Mouse (Mus musculus): ENCODE measurements around the gene Naa25. TPM values are rescaled to one million over a fixed set of nuclear protein-coding genes. Genes with fewer than 3 reads are reported as not detected.
"Not testable (repeated sequence)": the region's sequence is repeated elsewhere in the genome, so short reads cannot be mapped to it uniquely, and the experiment has no call there.

Gene Naa25
- 38.3 and 40.6 TPM in 2 replicates for polyA plus RNA-seq (2015; fragmentation: Nextera tagmentation; extraction: Ambion mirVana)

GRCm38 (mm10) chr5:121397187-121398145 is at the start of gene Naa25:
Gene Naa25, plus strand, starts transcription at chr5:121397936.
- WGBS = 9% methylated on average over 53 of the region's 53 CpGs

GRCm38 (mm10) chr5:121359229-121359628 is 38.5 kb upstream of the Naa25 start:
- no peaks in the 10 kb centered on the region for H3K9me3 ChIP-seq
- H3K9ac ChIP-seq = no peak overlapping the region
- ATAC-seq (ENCODE audit: low FRiP score, low read depth) = no peak
- no peak overlapping the region for H3K4me3 ChIP-seq
- WGBS = 72% methylated on average over 9 of the region's 9 CpGs
- no peaks in the 10 kb centered on the region for H3K4me1 ChIP-seq
- no peak overlapping the region for H3K27ac ChIP-seq
- H3K36me3 ChIP-seq = peaks cover 97% of the 10 kb centered on the region
- H3K27me3 ChIP-seq = no peaks in the 10 kb centered on the region
- H3K4me2 ChIP-seq (replicated peaks) = no peak overlapping the region

More at GRCm38 (mm10) chr5:121397187-121398145, at the start of gene Naa25:
- Histone ChIP-seq H3K27ac (peak within 1 kb of the TSS; percentile 91), H3K27me3 (no peaks in the 10 kb centered on the region), H3K9ac (peak within 1 kb of the TSS; percentile 89), H3K4me1 (peaks cover 17% of the 10 kb centered on the region), H3K4me3 (peak within 1 kb of the TSS; percentile 97), H3K9me3 (no peaks in the 10 kb centered on the region), H3K4me2 (replicated peaks) (peak within 1 kb of the TSS; percentile 89), H3K36me3 (peaks cover 10% of the 10 kb centered on the region)
- ATAC-seq (ENCODE audit: low FRiP score, low read depth) = peak; percentile 94

- WGBS = 84% methylated on average over 5 of the region's 5 CpGs
- Histone ChIP-seq H3K9ac (no peak overlapping the region), H3K27me3 (no peaks in the 10 kb centered on the region), H3K4me1 (no peaks in the 10 kb centered on the region), H3K27ac (no peak overlapping the region), H3K36me3 (peaks cover 99% of the 10 kb centered on the region), H3K9me3 (no peaks in the 10 kb centered on the region), H3K4me3 (no peak overlapping the region), H3K4me2 (replicated peaks) (no peak overlapping the region)
- ATAC-seq (ENCODE audit: low FRiP score, low read depth) = no peak
Observed at GRCm38 (mm10) chr5:121361696-121362095, 36.0 kb upstream of the Naa25 start.

- Histone ChIP-seq H3K4me2 (replicated peaks) (no peak overlapping the region), H3K9ac (no peak overlapping the region), H3K27ac (no peak overlapping the region), H3K4me1 (no peaks in the 10 kb centered on the region), H3K4me3 (no peak overlapping the region), H3K9me3 (no peaks in the 10 kb centered on the region), H3K36me3 (peaks cover 99% of the 10 kb centered on the region), H3K27me3 (no peaks in the 10 kb centered on the region)
- WGBS = 88% methylated on average over 7 of the region's 7 CpGs
- no peak for ATAC-seq (ENCODE audit: low FRiP score, low read depth)
Observed at GRCm38 (mm10) chr5:121363441-121363840, 34.3 kb upstream of the Naa25 start.

GRCm38 (mm10) chr5:121366449-121367225 is 31.1 kb upstream of the Naa25 start:
- Histone ChIP-seq H3K4me3 (no peak overlapping the region), H3K27ac (no peak overlapping the region), H3K4me1 (no peaks in the 10 kb centered on the region), H3K27me3 (no peaks in the 10 kb centered on the region), H3K9me3 (no peaks in the 10 kb centered on the region), H3K9ac (no peak overlapping the region), H3K36me3 (peaks cover 94% of the 10 kb centered on the region), H3K4me2 (replicated peaks) (no peak overlapping the region)
- 83% methylated on average over 16 of the region's 16 CpGs for WGBS
- ATAC-seq (ENCODE audit: low FRiP score, low read depth) = no peak

- WGBS = 83% methylated on average over 4 of the region's 4 CpGs
- Histone ChIP-seq H3K36me3 (peaks cover 94% of the 10 kb centered on the region), H3K4me2 (replicated peaks) (no peak overlapping the region), H3K27me3 (no peaks in the 10 kb centered on the region), H3K4me1 (no peaks in the 10 kb centered on the region), H3K9me3 (no peaks in the 10 kb centered on the region), H3K9ac (no peak overlapping the region), H3K4me3 (no peak overlapping the region), H3K27ac (no peak overlapping the region)
- ATAC-seq (ENCODE audit: low FRiP score, low read depth) = no peak
Observed at GRCm38 (mm10) chr5:121367255-121367654, 30.5 kb upstream of the Naa25 start.

- H3K9me3 ChIP-seq = no peaks in the 10 kb centered on the region
- H3K4me3 ChIP-seq = no peak overlapping the region
- H3K4me2 ChIP-seq (replicated peaks) = no peak overlapping the region
- peaks cover 91% of the 10 kb centered on the region for H3K36me3 ChIP-seq
- no peaks in the 10 kb centered on the region for H3K4me1 ChIP-seq
- H3K9ac ChIP-seq = no peak overlapping the region
- H3K27me3 ChIP-seq = no peaks in the 10 kb centered on the region
- 87% methylated on average over 6 of the region's 6 CpGs for WGBS
- ATAC-seq (ENCODE audit: low FRiP score, low read depth) = no peak
- no peak overlapping the region for H3K27ac ChIP-seq
Observed at GRCm38 (mm10) chr5:121371712-121372111, 26.0 kb upstream of the Naa25 start.

- WGBS = 82% methylated on average over 3 of the region's 3 CpGs
- no peak overlapping the region for H3K9ac ChIP-seq
Observed at GRCm38 (mm10) chr5:121374790-121375189, 22.9 kb upstream of the Naa25 start.

GRCm38 (mm10) chr5:121376972-121377371 is 20.8 kb upstream of the Naa25 start:
- 74% methylated on average over 5 of the region's 5 CpGs for WGBS
- H3K27ac ChIP-seq = not testable (repeated sequence)

More at GRCm38 (mm10) chr5:121374790-121375189, 22.9 kb upstream of the Naa25 start:
- H3K27ac ChIP-seq = no peak overlapping the region
- H3K36me3 ChIP-seq = peaks cover 91% of the 10 kb centered on the region
- no peak overlapping the region for H3K4me2 ChIP-seq (replicated peaks)
- no peak overlapping the region for H3K4me3 ChIP-seq
- no peak for ATAC-seq (ENCODE audit: low FRiP score, low read depth)
- H3K27me3 ChIP-seq = no peaks in the 10 kb centered on the region
- no peaks in the 10 kb centered on the region for H3K4me1 ChIP-seq
- H3K9me3 ChIP-seq = no peaks in the 10 kb centered on the region

GRCm38 (mm10) chr5:121378678-121379256 is 19.0 kb upstream of the Naa25 start:
- Histone ChIP-seq H3K4me1 (peaks cover 10% of the 10 kb centered on the region; the same call in 1 of the 2 replicates), H3K9ac (no peak overlapping the region), H3K36me3 (peaks cover 89% of the 10 kb centered on the region), H3K9me3 (peaks cover 7% of the 10 kb centered on the region), H3K4me3 (no peak overlapping the region), H3K27ac (no peak overlapping the region), H3K27me3 (no peaks in the 10 kb centered on the region), H3K4me2 (replicated peaks) (no peak overlapping the region)
- no peak for ATAC-seq (ENCODE audit: low FRiP score, low read depth)
- 90% methylated on average over 13 of the region's 13 CpGs for whole genome bisulfite sequencing

More at GRCm38 (mm10) chr5:121376972-121377371, 20.8 kb upstream of the Naa25 start:
- H3K4me1 ChIP-seq; H3K27me3 ChIP-seq; H3K9me3 ChIP-seq; H3K9ac ChIP-seq; ATAC-seq (ENCODE audit: low FRiP score, low read depth); H3K4me3 ChIP-seq; H3K4me2 ChIP-seq (replicated peaks): not testable (repeated sequence)
- peaks cover 93% of the 10 kb centered on the region for H3K36me3 ChIP-seq

- H3K9me3 ChIP-seq = peaks cover 7% of the 10 kb centered on the region
- H3K27ac ChIP-seq = no peak overlapping the region
- no peak overlapping the region for H3K4me3 ChIP-seq
- 90% methylated on average over 2 of the region's 2 CpGs for WGBS
- no peak for ATAC-seq (ENCODE audit: low FRiP score, low read depth)
- H3K27me3 ChIP-seq = no peaks in the 10 kb centered on the region
- H3K4me1 ChIP-seq = peaks cover 17% of the 10 kb centered on the region
- peaks cover 72% of the 10 kb centered on the region for H3K36me3 ChIP-seq
- no peak overlapping the region for H3K4me2 ChIP-seq (replicated peaks)
- H3K9ac ChIP-seq = no peak overlapping the region
Observed at GRCm38 (mm10) chr5:121380692-121381091, 17.0 kb upstream of the Naa25 start.
